In the genomic region with DNA sequence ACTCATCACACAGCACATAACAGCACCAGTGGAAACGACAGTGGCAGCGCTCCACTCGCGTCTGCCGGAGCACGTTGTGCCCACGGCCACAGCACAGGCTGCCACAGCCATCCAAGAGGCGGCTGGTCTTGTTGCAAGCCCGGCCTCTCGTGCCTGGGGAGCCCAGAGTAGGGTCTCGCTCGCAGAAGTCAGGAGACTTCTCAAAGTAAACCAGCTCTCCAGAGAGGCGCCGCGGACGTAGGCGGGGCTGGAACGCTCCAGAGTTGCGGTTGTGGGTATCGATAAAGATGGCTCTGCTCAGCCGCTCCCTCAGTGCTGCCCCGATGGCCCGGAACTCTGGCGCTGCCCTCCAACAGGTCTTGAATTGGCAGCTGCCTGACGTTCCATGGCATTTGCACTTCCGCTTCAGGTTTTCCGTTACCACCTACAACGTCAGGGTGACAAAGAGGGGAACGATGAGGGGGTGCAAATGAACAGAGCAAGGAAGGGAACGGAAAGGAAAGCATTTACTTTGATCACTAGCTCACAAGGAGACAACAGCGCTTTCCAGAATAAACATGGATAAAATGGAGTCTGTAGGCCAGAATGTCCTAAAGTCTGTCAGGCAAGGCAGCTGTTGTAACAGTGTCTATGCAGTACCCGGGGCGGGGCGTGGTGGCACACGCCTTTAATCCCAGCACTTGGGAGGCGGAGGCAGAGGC, we compare ENCODE assay signal across 8 mouse cellular contexts. TPM values are rescaled to one million over a fixed set of nuclear protein-coding genes. Genes with fewer than 3 reads are reported as not detected.
A peak's percentile ranks its signal among the peaks of the same experiment; 100 is the strongest.
DNase-seq lines count a peak whose midpoint lies in the region; ATAC-seq and TF ChIP-seq lines count a peak whose summit lies in the region.

No protein-coding gene starts in this region.

- H3K27me3 ChIP-seq in heart, embryonic 13.5 days (replicated peaks): peaks cover 99% of the 10 kb centered on the region
- H3K27me3 ChIP-seq in hindbrain, embryonic 13.5 days: peaks cover 100% of the 10 kb centered on the region
- peaks cover 64% of the 10 kb centered on the region for H3K27me3 ChIP-seq in liver, postnatal 0 days (ENCODE audit: insufficient read depth, low read length)
- H3K27me3 ChIP-seq in neural tube, embryonic 15.5 days (replicated peaks): peaks cover 96% of the 10 kb centered on the region

- no peaks in the 10 kb centered on the region for H3K36me3 ChIP-seq in heart, embryonic 13.5 days
- no peaks in the 10 kb centered on the region for H3K36me3 ChIP-seq in hindbrain, embryonic 13.5 days
- H3K36me3 ChIP-seq in liver, postnatal 0 days (replicated peaks; ENCODE audit: insufficient read depth, low read length): no peaks in the 10 kb centered on the region
- no peaks in the 10 kb centered on the region for H3K36me3 ChIP-seq in neural tube, embryonic 15.5 days

- no peak for TF ChIP-seq EP300 in liver, postnatal 0 days (IDR thresholded peaks at IDR 0.05; ENCODE audit: low read depth)

- no peak overlapping the region for H3K27ac ChIP-seq in heart, embryonic 13.5 days (replicated peaks)
- H3K27ac ChIP-seq in hindbrain, embryonic 13.5 days: no peak overlapping the region
- no peak overlapping the region for H3K27ac ChIP-seq in liver, postnatal 0 days (ENCODE audit: low read depth)
- H3K27ac ChIP-seq in neural tube, embryonic 15.5 days (replicated peaks): no peak overlapping the region

- ATAC-seq in heart, embryonic 13.5 days (ENCODE audit: extremely low read depth, insufficient number of reproducible peaks, low FRiP score, low TSS enrichment): no peak
- ATAC-seq in hindbrain, embryonic 13.5 days (ENCODE audit: low FRiP score): no peak
- ATAC-seq in liver, postnatal 0 days: peak; percentile 55
- no peak for ATAC-seq in neural tube, embryonic 15.5 days (ENCODE audit: low FRiP score)

- H3K9me3 ChIP-seq in heart, embryonic 13.5 days: no peaks in the 10 kb centered on the region
- H3K9me3 ChIP-seq in hindbrain, embryonic 13.5 days: no peaks in the 10 kb centered on the region
- H3K9me3 ChIP-seq in liver, postnatal 0 days (ENCODE audit: low read length): no peaks in the 10 kb centered on the region
- no peaks in the 10 kb centered on the region for H3K9me3 ChIP-seq in neural tube, embryonic 15.5 days (replicated peaks)

- H3K4me1 ChIP-seq in heart, embryonic 13.5 days: peaks cover 33% of the 10 kb centered on the region
- H3K4me1 ChIP-seq in hindbrain, embryonic 13.5 days (replicated peaks): peaks cover 33% of the 10 kb centered on the region
- H3K4me1 ChIP-seq in liver, postnatal 0 days (ENCODE audit: insufficient read depth): peaks cover 25% of the 10 kb centered on the region
- peaks cover 35% of the 10 kb centered on the region for H3K4me1 ChIP-seq in neural tube, embryonic 15.5 days

- peak overlapping the region; percentile 74 for H3K4me2 ChIP-seq in heart, embryonic 13.5 days
- H3K4me2 ChIP-seq in hindbrain, embryonic 13.5 days: peak overlapping the region; percentile 44
- H3K4me2 ChIP-seq in liver, postnatal 0 days (ENCODE audit: low read depth, low read length): peak overlapping the region; percentile 79
- peak overlapping the region; percentile 51 for H3K4me2 ChIP-seq in neural tube, embryonic 15.5 days

- peak overlapping the region; percentile 62 for H3K9ac ChIP-seq in heart, embryonic 13.5 days
- H3K9ac ChIP-seq in hindbrain, embryonic 13.5 days: peak overlapping the region; percentile 19; the same call in 1 of the 2 replicates
- peak overlapping the region; percentile 46; the same call in 1 of the 2 replicates for H3K9ac ChIP-seq in liver, postnatal 0 days (replicated peaks)
- H3K9ac ChIP-seq in neural tube, embryonic 15.5 days (replicated peaks): peak overlapping the region; percentile 14; the same call in 1 of the 2 replicates

- no peak for TF ChIP-seq CTCF in liver, postnatal 0 days (IDR thresholded peaks at IDR 0.05; ENCODE audit: low read depth)

- intact Hi-C loops in heart, postnatal 25 days (cut with DNase I): no loop called here

- DNase-seq in heart, postnatal 25 days (ENCODE audit: low spot score): no peak
- peak; percentile 29 for DNase-seq in brain, adult 2 months (ENCODE audit: low read depth, low spot score)
- DNase-seq in liver, postnatal 0 days: no peak
- DNase-seq in right cerebral cortex, postnatal 14 days: no peak
- DNase-seq in cerebellum, adult 9-11 months: no peak

- peak overlapping the region; percentile 51 for H3K4me3 ChIP-seq in heart, embryonic 13.5 days
- H3K4me3 ChIP-seq in hindbrain, embryonic 13.5 days: peak overlapping the region; percentile 26
- peak overlapping the region; percentile 49 for H3K4me3 ChIP-seq in liver, postnatal 0 days (ENCODE audit: low read depth, low read length)
- H3K4me3 ChIP-seq in neural tube, embryonic 15.5 days (replicated peaks): peak overlapping the region; percentile 24

- WGBS in heart, embryonic 13.5 days: 3% methylated on average over 36 of the region's 36 CpGs
- 2% methylated on average over 36 of the region's 36 CpGs for WGBS in hindbrain, embryonic 13.5 days
- 2% methylated on average over 36 of the region's 36 CpGs for WGBS in liver, postnatal 0 days (ENCODE audit: insufficient replicate concordance)
- 3% methylated on average over 36 of the region's 36 CpGs for WGBS in neural tube, embryonic 15.5 days

RNA-seq across cellular contexts. Expression of a gene that starts 5.3 kb away (rescaled TPM):
- 0.07 TPM in 1 of 2 replicates, not detected in the other for polyA plus RNA-seq in heart, embryonic 13.5 days (2015; fragmentation: Nextera tagmentation; extraction: Ambion mirVana)
- total RNA-seq in heart, postnatal 25 days (2021): under 1 TPM; 0.34 to 0.57 TPM
- 0.12 TPM in 1 of 2 replicates, not detected in the other for polyA plus RNA-seq in hindbrain, embryonic 13.5 days (2015; fragmentation: Nextera tagmentation; extraction: Ambion mirVana)
- 0.04 and 0.08 TPM in 2 replicates for polyA plus RNA-seq in liver, postnatal 0 days (2015; fragmentation: Nextera tagmentation; extraction: Ambion mirVana)
- 0.08 and 0.72 TPM in 2 replicates for polyA plus RNA-seq in neural tube, embryonic 15.5 days (2015; fragmentation: Nextera tagmentation; extraction: Ambion mirVana)

RNA-seq across cellular contexts. Expression of a gene that starts 9.6 kb away (rescaled TPM):
- polyA plus RNA-seq in heart, embryonic 13.5 days (2015; fragmentation: Nextera tagmentation; extraction: Ambion mirVana): 31.2 and 32.5 TPM in 2 replicates
- 10 to 100 TPM; 18.5 to 20.8 TPM for total RNA-seq in heart, postnatal 25 days (2021)
- 68.4 and 71.7 TPM in 2 replicates for polyA plus RNA-seq in hindbrain, embryonic 13.5 days (2015; fragmentation: Nextera tagmentation; extraction: Ambion mirVana)
- 9.6 and 10.4 TPM in 2 replicates for polyA plus RNA-seq in liver, postnatal 0 days (2015; fragmentation: Nextera tagmentation; extraction: Ambion mirVana)
- polyA plus RNA-seq in neural tube, embryonic 15.5 days (2015; fragmentation: Nextera tagmentation; extraction: Ambion mirVana): 97.8 TPM in 2 replicates

RNA-seq across cellular contexts. Expression of a gene that starts 17.0 kb away (rescaled TPM):
- not detected in 2 replicates for polyA plus RNA-seq in heart, embryonic 13.5 days (2015; fragmentation: Nextera tagmentation; extraction: Ambion mirVana)
- not detected for total RNA-seq in heart, postnatal 25 days (2021)
- 3.7 and 4.6 TPM in 2 replicates for polyA plus RNA-seq in hindbrain, embryonic 13.5 days (2015; fragmentation: Nextera tagmentation; extraction: Ambion mirVana)
- polyA plus RNA-seq in liver, postnatal 0 days (2015; fragmentation: Nextera tagmentation; extraction: Ambion mirVana): not detected in 2 replicates
- 1.0 and 2.0 TPM in 2 replicates for polyA plus RNA-seq in neural tube, embryonic 15.5 days (2015; fragmentation: Nextera tagmentation; extraction: Ambion mirVana)

RNA-seq across cellular contexts. Expression of a gene that starts 36.6 kb away (rescaled TPM):
- polyA plus RNA-seq in heart, embryonic 13.5 days (2015; fragmentation: Nextera tagmentation; extraction: Ambion mirVana): 0.09 and 0.16 TPM in 2 replicates
- under 1 TPM; 0.21 to 0.59 TPM for total RNA-seq in heart, postnatal 25 days (2021)
- polyA plus RNA-seq in hindbrain, embryonic 13.5 days (2015; fragmentation: Nextera tagmentation; extraction: Ambion mirVana): 0.63 and 0.69 TPM in 2 replicates
- polyA plus RNA-seq in liver, postnatal 0 days (2015; fragmentation: Nextera tagmentation; extraction: Ambion mirVana): not detected in 2 replicates
- polyA plus RNA-seq in neural tube, embryonic 15.5 days (2015; fragmentation: Nextera tagmentation; extraction: Ambion mirVana): 0.18 and 0.36 TPM in 2 replicates

RNA-seq across cellular contexts. Expression of a gene that starts 44.7 kb away (rescaled TPM):
- 19.8 and 24.5 TPM in 2 replicates for polyA plus RNA-seq in heart, embryonic 13.5 days (2015; fragmentation: Nextera tagmentation; extraction: Ambion mirVana)
- 1 to 10 TPM; 4.7 to 7.2 TPM for total RNA-seq in heart, postnatal 25 days (2021)
- 5.1 and 6.6 TPM in 2 replicates for polyA plus RNA-seq in hindbrain, embryonic 13.5 days (2015; fragmentation: Nextera tagmentation; extraction: Ambion mirVana)
- 58.5 and 62.4 TPM in 2 replicates for polyA plus RNA-seq in liver, postnatal 0 days (2015; fragmentation: Nextera tagmentation; extraction: Ambion mirVana)
- 11.9 and 12.3 TPM in 2 replicates for polyA plus RNA-seq in neural tube, embryonic 15.5 days (2015; fragmentation: Nextera tagmentation; extraction: Ambion mirVana)
